Mouse (Mus musculus): ENCODE results near the gene Pdcd7.
"Not testable (repeated sequence)": the region's sequence is repeated elsewhere in the genome, so short reads cannot be mapped to it uniquely, and the experiment has no call there.

Pdcd7 gene

GRCm38 (mm10) chr9:65345854-65346475 lies at the start of gene Pdcd7:
Gene Pdcd7, plus strand, starts transcription at chr9:65346104.
- DNase-seq (ENCODE audit: low read depth, low spot score), result peak; percentile 94

GRCm38 (mm10) chr9:65297056-65297455 lies 48.8 kb upstream of the Pdcd7 start:
- no peak for DNase-seq (ENCODE audit: low read depth, low spot score)

GRCm38 (mm10) chr9:65298761-65299160 lies 47.1 kb upstream of the Pdcd7 start:
- no peak for DNase-seq (ENCODE audit: low read depth, low spot score)

- DNase-seq (ENCODE audit: low read depth, low spot score), result no peak
Measured at GRCm38 (mm10) chr9:65299650-65300049, 46.3 kb upstream of the Pdcd7 start.

- no peak for DNase-seq (ENCODE audit: low read depth, low spot score)
Measured at GRCm38 (mm10) chr9:65302327-65302983, 43.4 kb upstream of the Pdcd7 start.

GRCm38 (mm10) chr9:65303586-65303985 lies 42.3 kb upstream of the Pdcd7 start:
- no peak for DNase-seq (ENCODE audit: low read depth, low spot score)

- no peak for DNase-seq (ENCODE audit: low read depth, low spot score)
Measured at GRCm38 (mm10) chr9:65304300-65304699, 41.6 kb upstream of the Pdcd7 start.

- DNase-seq (ENCODE audit: low read depth, low spot score), result no peak
Measured at GRCm38 (mm10) chr9:65306672-65307071, 39.2 kb upstream of the Pdcd7 start.

GRCm38 (mm10) chr9:65308011-65308410 lies 37.9 kb upstream of the Pdcd7 start:
- no peak for DNase-seq (ENCODE audit: low read depth, low spot score)

GRCm38 (mm10) chr9:65312669-65313357 lies 33.1 kb upstream of the Pdcd7 start:
- DNase-seq (ENCODE audit: low read depth, low spot score), result peak; percentile 6

GRCm38 (mm10) chr9:65313846-65314245 lies 32.1 kb upstream of the Pdcd7 start:
- DNase-seq (ENCODE audit: low read depth, low spot score), result no peak

GRCm38 (mm10) chr9:65322255-65322900 lies 23.5 kb upstream of the Pdcd7 start:
- DNase-seq (ENCODE audit: low read depth, low spot score), result no peak

GRCm38 (mm10) chr9:65325971-65326370 lies 19.9 kb upstream of the Pdcd7 start:
- DNase-seq (ENCODE audit: low read depth, low spot score), result no peak

- DNase-seq (ENCODE audit: low read depth, low spot score), result no peak
Measured at GRCm38 (mm10) chr9:65327371-65327770, 18.5 kb upstream of the Pdcd7 start.

- DNase-seq (ENCODE audit: low read depth, low spot score), result no peak
Measured at GRCm38 (mm10) chr9:65333958-65334357, 11.9 kb upstream of the Pdcd7 start.

GRCm38 (mm10) chr9:65339146-65339545 lies 6.8 kb upstream of the Pdcd7 start:
- no peak for DNase-seq (ENCODE audit: low read depth, low spot score)

- no peak for DNase-seq (ENCODE audit: low read depth, low spot score)
Measured at GRCm38 (mm10) chr9:65340414-65340813, 5.5 kb upstream of the Pdcd7 start.

- DNase-seq (ENCODE audit: low read depth, low spot score), result not testable (repeated sequence)
Measured at GRCm38 (mm10) chr9:65345439-65345838, 465 bp upstream of the Pdcd7 start.

- peak; percentile 75 for DNase-seq (ENCODE audit: low read depth, low spot score)
Measured at GRCm38 (mm10) chr9:65346476-65347111, 690 bp downstream of the Pdcd7 start.

GRCm38 (mm10) chr9:65347112-65347850 lies 1.4 kb downstream of the Pdcd7 start:
- DNase-seq (ENCODE audit: low read depth, low spot score), result no peak

- no peak for DNase-seq (ENCODE audit: low read depth, low spot score)
Measured at GRCm38 (mm10) chr9:65353251-65353650, 7.3 kb downstream of the Pdcd7 start.

All from CD4-positive helper T cell, adult 2 months (primary cell).